Mouse (Mus musculus) forebrain, postnatal 0 days (tissue): ENCODE results near the gene Ankub1. TPM values are rescaled to one million over a fixed set of nuclear protein-coding genes. Genes with fewer than 3 reads are reported as not detected.

ENCODE experiments used
- ATAC-seq: fragments of 200-750 bp; cut with Nextera tagmentation; 2 replicates; pipeline ENCODE4 v1.8.0; 2017; ENCODE audit warnings: mild to moderate bottlenecking, moderate library complexity
- DNase-seq: peaks from one replicate; pipeline ENCODE4 v3.0.0-alpha.2; 2015
- H3K27ac ChIP-seq: fragments of 300-500 bp; sonication (generic); 2 replicates; pipeline ENCODE4 v1.5.1; 2014; ENCODE audit warnings: low read depth, mild to moderate bottlenecking, antibody characterized with exemption, low read length, moderate library complexity, mixed read lengths
- H3K27me3 ChIP-seq: fragments of 300-500 bp; sonication (generic); 2 replicates; pipeline ENCODE4 v1.6.1; 2014; ENCODE audit warnings: mild to moderate bottlenecking, low read length, mixed read lengths; ENCODE audit not compliant: insufficient read depth
- H3K36me3 ChIP-seq: fragments of 300-500 bp; sonication (generic); 2 replicates; pipeline ENCODE4 v1.6.1; 2014; ENCODE audit warnings: mild to moderate bottlenecking, moderate library complexity; ENCODE audit not compliant: insufficient read depth
- H3K4me1 ChIP-seq: fragments of 300-500 bp; sonication (generic); 2 replicates; pipeline ENCODE4 v1.6.1; 2014; ENCODE audit warnings: antibody characterized with exemption; ENCODE audit not compliant: insufficient read depth
- H3K4me2 ChIP-seq: fragments of 300-500 bp; sonication (generic); 2 replicates; pipeline ENCODE4 v1.6.1; 2014; ENCODE audit warnings: low read depth, mild to moderate bottlenecking, moderate library complexity
- H3K4me3 ChIP-seq: fragments of 300-500 bp; sonication (generic); 2 replicates; pipeline ENCODE4 v1.5.1; 2014; ENCODE audit warnings: low read depth, low read length, mixed read lengths
- H3K9ac ChIP-seq: fragments of 300-500 bp; sonication (generic); 2 replicates; pipeline ENCODE4 v1.6.1; 2014; ENCODE audit warnings: mild to moderate bottlenecking
- H3K9me3 ChIP-seq: fragments of 300-500 bp; sonication (generic); 2 replicates; pipeline ENCODE4 v1.6.1; 2016; ENCODE audit warnings: low read length
- CTCF ChIP-seq: sonication (generic); IDR thresholded peaks from 2 replicates; pipeline ENCODE4 v1.5.1; 2016; ENCODE audit warnings: antibody characterized with exemption, control low read depth, low read depth
- WGBS: fragments of 180-500 bp; shearing (Covaris S2); extraction: QIAGEN DNeasy Blood & Tissue Kit; methylation state at CpG from one replicate; pipeline ENCODE4 v1.1.7; 2014; 5-methylcytosine and 5-hydroxymethylcytosine counted together
- polyA plus RNA-seq: library from polyadenylated mRNA; unstranded; fragments of >200 nt; fragmentation: Nextera tagmentation; extraction: Ambion mirVana; gene quantifications from 2 replicates; pipeline ENCODE4 v1.2.1, GENCODE M21; 2015
- total RNA-seq: library from RNA; depleted of rRNA; stranded (reverse); fragments of >200 nt; gene quantifications from 2 replicates; pipeline ENCODE4 v1.2.3, GENCODE M21; 2014

Ankub1 gene
- total and polyA plus RNA-seq, 2 experiments from 2014 or later: 0.22 to 0.33 TPM

DNA sequence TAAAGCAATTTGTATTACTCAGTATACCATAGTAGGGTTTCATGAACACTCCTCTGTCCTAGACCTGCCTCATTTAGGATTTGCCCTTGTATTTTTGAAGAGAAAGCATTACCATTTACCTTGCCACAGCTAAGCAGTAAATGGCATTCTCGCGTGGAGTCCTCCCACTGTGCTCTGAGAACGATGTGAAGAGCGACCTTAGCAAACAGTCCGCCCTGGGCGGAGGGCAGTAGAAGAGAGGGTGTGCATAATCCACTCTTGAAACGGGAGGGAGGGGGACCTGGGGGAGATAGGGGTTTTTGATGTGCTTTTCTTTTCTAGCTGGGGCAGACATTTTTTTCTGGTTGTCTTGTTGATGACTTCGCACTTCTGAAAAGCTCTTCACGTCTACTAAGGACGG, 27.9 kb downstream of the Ankub1 start:
- no peaks in the 10 kb centered on the region for H3K4me1 ChIP-seq
- no peak overlapping the region for H3K9ac ChIP-seq
- no peak for ATAC-seq
- H3K36me3 ChIP-seq: no peaks in the 10 kb centered on the region
- TF ChIP-seq CTCF: no peak
- no peak for DNase-seq
- 70% methylated on average over 10 of the region's 10 CpGs for WGBS
- no peaks in the 10 kb centered on the region for H3K9me3 ChIP-seq
- H3K27me3 ChIP-seq: no peaks in the 10 kb centered on the region
- H3K27ac ChIP-seq: no peak overlapping the region
- no peak overlapping the region for H3K4me3 ChIP-seq
- H3K4me2 ChIP-seq: no peak overlapping the region

DNA sequence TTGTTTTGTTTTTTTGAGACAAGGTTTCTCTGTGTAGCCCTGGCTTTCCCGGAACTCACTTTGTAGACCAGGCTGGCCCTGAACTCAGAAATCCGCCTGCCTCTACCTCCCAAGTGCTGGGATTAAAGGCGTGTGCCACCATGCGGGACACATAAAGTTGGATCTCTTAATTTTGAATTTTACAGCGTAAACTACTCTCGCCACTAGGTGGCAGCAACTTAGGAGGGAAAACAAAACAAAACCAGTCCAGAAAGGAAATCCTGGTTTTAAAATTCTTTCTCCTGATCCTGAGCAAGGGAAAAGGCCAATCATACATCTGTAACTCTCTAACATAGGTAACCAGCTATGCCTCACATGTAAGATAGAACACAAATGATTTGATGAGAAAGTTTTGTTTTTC, 28.9 kb downstream of the Ankub1 start:
- no peak overlapping the region for H3K4me2 ChIP-seq
- WGBS: 18% methylated on average over 6 of the region's 6 CpGs
- H3K27me3 ChIP-seq: no peaks in the 10 kb centered on the region
- no peak for ATAC-seq
- H3K4me3 ChIP-seq: no peak overlapping the region
- no peak overlapping the region for H3K9ac ChIP-seq
- H3K27ac ChIP-seq: no peak overlapping the region
- H3K36me3 ChIP-seq: no peaks in the 10 kb centered on the region
- no peaks in the 10 kb centered on the region for H3K9me3 ChIP-seq
- no peaks in the 10 kb centered on the region for H3K4me1 ChIP-seq
- TF ChIP-seq CTCF: peak; percentile 75
- peak; percentile 82 for DNase-seq

DNA sequence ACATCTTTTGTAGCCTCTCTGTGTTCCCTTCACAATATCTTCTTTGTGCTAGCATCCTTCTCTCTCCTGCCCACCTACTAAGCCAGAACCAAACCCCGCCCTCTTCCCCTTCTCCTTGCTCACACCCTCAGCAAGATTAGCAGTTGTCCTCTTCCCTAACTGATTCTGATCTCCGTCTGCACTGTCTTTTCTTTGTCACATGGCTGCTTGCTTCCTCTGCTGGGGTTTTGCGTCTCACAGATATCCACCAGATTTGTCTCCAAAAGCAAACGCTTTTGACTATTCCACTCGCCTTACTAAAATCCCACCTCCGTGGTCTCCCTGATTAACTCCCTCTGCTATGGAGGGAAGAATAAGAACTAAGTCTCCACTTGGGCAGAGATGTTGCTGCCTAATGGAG, 34.0 kb downstream of the Ankub1 start:
- Histone ChIP-seq H3K9me3 (no peaks in the 10 kb centered on the region), H3K4me2 (no peak overlapping the region), H3K9ac (no peak overlapping the region), H3K27me3 (no peaks in the 10 kb centered on the region), H3K36me3 (no peaks in the 10 kb centered on the region), H3K4me3 (no peak overlapping the region), H3K27ac (no peak overlapping the region), H3K4me1 (no peaks in the 10 kb centered on the region)
- 64% methylated on average over 6 of the region's 6 CpGs for WGBS
- no peak for TF ChIP-seq CTCF
- DNase-seq (no peak), ATAC-seq (no peak)

DNA sequence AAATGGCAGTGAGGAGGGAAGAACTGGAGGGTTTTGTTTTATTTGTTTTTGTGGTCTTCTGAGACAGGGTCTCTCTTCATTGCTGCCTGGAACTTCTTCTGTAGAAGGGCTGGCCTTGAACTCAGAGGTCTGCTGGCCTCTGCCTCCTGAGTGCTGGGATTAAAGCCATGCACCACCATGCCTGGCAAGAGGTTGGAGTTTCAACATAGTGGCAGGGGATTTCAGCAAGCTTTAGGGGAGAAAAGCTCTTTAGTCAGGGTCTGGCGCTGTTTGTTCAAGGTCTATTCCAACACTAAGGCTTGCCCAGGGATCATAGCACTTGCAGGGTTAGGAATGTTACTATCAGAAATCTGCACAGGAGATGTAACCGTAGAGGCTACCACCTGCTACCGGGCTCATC, 39.0 kb downstream of the Ankub1 start:
- H3K4me2 ChIP-seq: no peak overlapping the region
- DNase-seq (no peak), ATAC-seq (no peak)
- H3K27ac ChIP-seq: no peak overlapping the region
- no peak overlapping the region for H3K4me3 ChIP-seq
- H3K9me3 ChIP-seq: no peaks in the 10 kb centered on the region
- no peaks in the 10 kb centered on the region for H3K27me3 ChIP-seq
- 84% methylated on average over 3 of the region's 3 CpGs for WGBS
- peaks cover 3% of the 10 kb centered on the region; the same call in 1 of the 2 replicates for H3K4me1 ChIP-seq
- H3K9ac ChIP-seq: no peak overlapping the region
- H3K36me3 ChIP-seq: no peaks in the 10 kb centered on the region
- TF ChIP-seq CTCF: no peak

GRCm38 (mm10) chr3:57652485-57652884, 40.1 kb downstream of the Ankub1 start:
- Histone ChIP-seq H3K9me3 (no peaks in the 10 kb centered on the region), H3K36me3 (no peaks in the 10 kb centered on the region), H3K4me3 (no peak overlapping the region), H3K27ac (no peak overlapping the region), H3K4me1 (peaks cover 3% of the 10 kb centered on the region; the same call in 1 of the 2 replicates), H3K4me2 (no peak overlapping the region), H3K9ac (no peak overlapping the region), H3K27me3 (no peaks in the 10 kb centered on the region)
- TF ChIP-seq CTCF: no peak
- no peak for DNase-seq
- 73% methylated on average over 3 of the region's 3 CpGs for WGBS
- ATAC-seq: no peak

DNA sequence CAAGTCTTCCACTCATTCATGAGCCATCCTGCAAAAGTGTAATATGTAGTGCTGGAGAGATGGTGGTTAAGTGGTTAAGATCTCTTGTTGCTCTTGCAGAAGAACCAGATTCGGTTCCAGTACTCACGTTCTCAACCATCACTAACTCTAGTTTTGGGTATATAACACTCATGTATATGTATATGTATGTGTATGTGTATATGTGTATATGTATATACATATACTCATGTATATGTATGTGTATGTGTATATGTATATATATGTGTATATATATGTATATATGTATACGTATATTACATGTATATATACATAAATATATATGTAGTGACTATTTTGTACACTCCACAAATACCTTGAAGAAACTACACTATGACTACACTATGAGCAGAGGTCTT, 40.7 kb downstream of the Ankub1 start:
- TF ChIP-seq CTCF: no peak
- Histone ChIP-seq H3K4me1 (peaks cover 3% of the 10 kb centered on the region; the same call in 1 of the 2 replicates), H3K4me2 (peak overlapping the region; percentile 70), H3K36me3 (no peaks in the 10 kb centered on the region), H3K27me3 (no peaks in the 10 kb centered on the region), H3K27ac (0 out of 2 replicates have a peak overlapping the region, but pooled peaks have one; percentile 85), H3K9ac (peak overlapping the region; percentile 64; the same call in 1 of the 2 replicates), H3K9me3 (no peaks in the 10 kb centered on the region), H3K4me3 (peak overlapping the region; percentile 77)
- no peak for DNase-seq
- peak; percentile 26 for ATAC-seq
- WGBS: 61% methylated on average over 3 of the region's 3 CpGs

GRCm38 (mm10) chr3:57651231-57651864, 41.3 kb downstream of the Ankub1 start, which contains the start of gene Commd2:
Gene Commd2 (minus strand): TSS chr3:57651715.
- TF ChIP-seq CTCF: peak; percentile 24; the same call in 1 of the 2 replicates
- no peaks in the 10 kb centered on the region for H3K27me3 ChIP-seq
- H3K27ac ChIP-seq: peak within 1 kb of the TSS; percentile 85
- DNase-seq (peak; percentile 94), ATAC-seq (peak; percentile 99)
- peak within 1 kb of the TSS; percentile 77 for H3K4me3 ChIP-seq
- no peaks in the 10 kb centered on the region for H3K9me3 ChIP-seq
- under 1% methylated on average over 42 of the region's 42 CpGs for WGBS
- H3K36me3 ChIP-seq: no peaks in the 10 kb centered on the region
- peak within 1 kb of the TSS; percentile 70 for H3K4me2 ChIP-seq
- H3K4me1 ChIP-seq: peaks cover 3% of the 10 kb centered on the region; the same call in 1 of the 2 replicates
- H3K9ac ChIP-seq: peak within 1 kb of the TSS; percentile 64
